Mouse (Mus musculus) layer of hippocampus, adult 6 months (tissue): Measurements from ENCODE around the gene Ceacam5. TPM values are rescaled to one million over a fixed set of nuclear protein-coding genes. Genes with fewer than 3 reads are reported as not detected.

Experiments used
- long read RNA-seq, 2 experiments: library from polyadenylated mRNA; unstranded; transcript quantifications; one replicate each; pipeline ENCODE4 v2.0.0; 2019 to 2020
- polyA plus RNA-seq: library from polyadenylated mRNA; unstranded; fragments of <200 nt; fragmentation: Nextera tagmentation; gene quantifications from 2 replicates; pipeline ENCODE4 v1.2.3, GENCODE M21; 2021

The Ceacam5 gene
- polyA plus RNA-seq, result not detected in 2 replicates
- long read RNA-seq, experiment 1, result 0 reads
- long read RNA-seq, experiment 2, result 0 reads

GRCm38 (mm10) chr7:17712938-17713337, at the start of gene Ceacam5:
Gene Ceacam5, plus strand, starts transcription at chr7:17713238.

Other genes starting within 250 kb of the Ceacam5 start
- gene Ceacam14, start 99.4 kb downstream of the Ceacam5 start, polyA plus RNA-seq, result not detected in 2 replicates
- not detected in 2 replicates for gene Gm5155, start 158.5 kb downstream of the Ceacam5 start, polyA plus RNA-seq